Mouse (Mus musculus) liver, postnatal 0 days (tissue): Measurements from ENCODE around the gene Rnf168.

Experiments
- CTCF ChIP-seq: sonication (generic); IDR thresholded peaks from 2 replicates; pipeline ENCODE4 v1.5.1; 2016; ENCODE audit warnings: antibody characterized with exemption, low read depth
- EP300 ChIP-seq: IDR thresholded peaks from 2 replicates; pipeline ENCODE4 v1.6.1; 2016; ENCODE audit warnings: antibody characterized with exemption, low read depth, mild to moderate bottlenecking

DNA sequence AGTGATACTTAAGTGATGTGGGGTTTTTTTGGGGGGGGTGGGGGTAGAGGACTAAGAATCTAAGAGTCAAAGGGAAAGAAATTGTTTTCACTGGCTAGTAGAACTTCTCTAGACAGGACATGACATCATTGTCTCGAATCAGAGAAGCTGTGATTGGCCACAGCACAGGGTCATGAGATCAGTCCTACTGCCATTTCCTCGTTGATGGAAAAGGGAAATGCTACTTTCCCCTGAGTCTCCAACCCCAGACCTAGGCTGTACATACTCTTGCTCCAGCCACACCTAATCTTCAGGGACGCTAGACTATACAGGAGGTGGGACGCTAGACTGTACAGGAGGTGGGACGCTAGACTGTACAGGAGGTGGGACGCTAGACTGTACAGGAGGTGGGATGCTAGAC lies 2.2 kb upstream of the Rnf168 start:
- TF ChIP-seq CTCF (no peak), EP300 (no peak)
